Mouse (Mus musculus) gastrocnemius, adult 2 months (tissue): ENCODE data around the gene Plekha7. TPM values are rescaled to one million over a fixed set of nuclear protein-coding genes. Genes with fewer than 3 reads are reported as not detected.
A peak's percentile ranks its signal among the peaks of the same experiment; 100 is the strongest.

ENCODE experiments used
- DNase-seq: peaks from one replicate; pipeline ENCODE4 v3.0.0; 2022
- H3K27ac ChIP-seq: fragments of 200-600 bp; 2 replicates; pipeline ENCODE4 v1.8.1; 2022; ENCODE audit warnings: mild to moderate bottlenecking
- H3K4me3 ChIP-seq: fragments of 200-600 bp; 2 replicates; pipeline ENCODE4 v1.8.1; 2022; ENCODE audit warnings: mild to moderate bottlenecking, moderate library complexity
- CTCF ChIP-seq: fragments of 200-600 bp; IDR thresholded peaks from 2 replicates; pipeline ENCODE4 v1.8.1; 2022; ENCODE audit warnings: antibody characterized with exemption, mild to moderate bottlenecking, moderate library complexity
- intact Hi-C: fragments of 180-260 bp; cut with DNase I; formaldehyde crosslinking; loops from one replicate; pipeline ENCODE4 v1.15.1; 2025
- long read RNA-seq, 2 experiments: library from polyadenylated mRNA; stranded (forward); transcript quantifications; one replicate each; pipeline ENCODE4 v2.0.0; 2021
- total RNA-seq, 2 experiments: library from RNA; stranded (reverse); gene quantifications; 2 replicates each; pipeline ENCODE4 v1.2.3; 2021

The Plekha7 gene
- 1 to 10 TPM; 1.0 to 1.4 TPM for total RNA-seq
- long read RNA-seq, experiment 1: 0 reads
- long read RNA-seq, experiment 2: 0 reads

DNA sequence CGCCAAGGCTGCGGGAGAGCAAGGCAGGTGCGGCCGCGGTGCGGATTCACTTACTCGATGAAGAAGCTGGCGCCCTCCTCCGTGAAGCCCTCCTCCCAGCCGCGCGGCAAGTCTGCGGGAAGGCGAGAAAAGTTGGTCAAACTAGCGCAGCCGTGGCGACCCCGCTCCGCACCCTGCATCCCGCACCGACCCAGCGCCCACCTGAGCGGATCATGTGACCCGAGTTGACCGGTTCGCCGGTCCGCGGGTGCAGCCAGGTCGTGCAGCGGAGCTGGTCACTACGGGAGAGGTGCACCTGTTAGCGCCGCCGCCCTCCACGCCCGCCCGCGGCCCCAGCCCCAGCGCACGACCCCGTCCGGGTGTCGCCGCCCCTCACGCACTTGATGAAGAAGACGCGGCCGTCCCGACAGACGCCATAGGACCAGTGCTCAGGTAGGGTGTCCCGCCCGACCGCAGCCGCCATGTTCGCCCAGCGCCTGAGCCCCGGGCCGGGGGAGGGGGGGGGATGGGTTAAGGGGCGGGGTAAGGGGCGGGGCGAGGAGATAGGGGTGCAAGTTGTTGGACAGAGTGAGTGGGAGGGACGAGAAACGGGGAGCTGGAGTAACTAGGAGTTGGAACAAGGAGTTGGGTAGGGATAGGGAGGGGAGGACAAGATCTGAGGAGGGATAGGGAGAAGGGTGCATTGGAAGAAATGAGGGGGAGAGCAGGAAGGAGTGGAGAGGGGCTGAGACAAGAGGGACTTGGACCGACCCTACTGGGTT lies at the start of gene Plekha7:
Plekha7 (minus strand) TSS at position 506 of the 761 bp plus-strand sequence.
- intact Hi-C loops: no loop called here
- Histone ChIP-seq H3K4me3 (peak within 1 kb of the TSS; percentile 78), H3K27ac (peak within 1 kb of the TSS; percentile 49)
- DNase-seq: peak; percentile 44
- TF ChIP-seq CTCF: no peak

DNA sequence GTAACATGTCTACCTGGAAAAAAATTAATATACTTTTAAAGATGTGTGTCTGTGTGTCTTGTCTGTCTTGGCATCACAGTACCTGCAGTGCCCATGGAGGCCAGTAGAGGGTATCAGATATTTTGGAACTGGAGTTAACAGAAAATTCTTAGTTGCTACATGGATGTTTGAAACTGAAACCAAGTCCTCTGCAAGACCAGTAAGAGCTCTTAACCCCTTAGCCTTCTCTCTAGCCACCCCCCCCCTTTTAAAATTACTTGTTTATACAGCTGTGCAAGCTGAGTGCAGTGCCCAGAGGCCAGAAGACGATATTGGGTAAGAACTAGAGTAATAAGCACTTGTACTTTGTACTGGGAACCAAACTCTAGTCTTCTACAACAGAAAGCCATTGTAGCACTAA lies 28.1 kb upstream of the Plekha7 start:
- H3K4me3 ChIP-seq: no peak overlapping the region
- intact Hi-C loops: loop anchor here (5.0 to 10.0 kb wide), 3 partner anchors 106 to 269 kb away; partner anchors contain the start of genes Nucb2 and Pik3c2a
- peak; percentile 69 for DNase-seq
- peak; percentile 77 for TF ChIP-seq CTCF
- peak overlapping the region; percentile 32; the same call in 1 of the 2 replicates for H3K27ac ChIP-seq

DNA sequence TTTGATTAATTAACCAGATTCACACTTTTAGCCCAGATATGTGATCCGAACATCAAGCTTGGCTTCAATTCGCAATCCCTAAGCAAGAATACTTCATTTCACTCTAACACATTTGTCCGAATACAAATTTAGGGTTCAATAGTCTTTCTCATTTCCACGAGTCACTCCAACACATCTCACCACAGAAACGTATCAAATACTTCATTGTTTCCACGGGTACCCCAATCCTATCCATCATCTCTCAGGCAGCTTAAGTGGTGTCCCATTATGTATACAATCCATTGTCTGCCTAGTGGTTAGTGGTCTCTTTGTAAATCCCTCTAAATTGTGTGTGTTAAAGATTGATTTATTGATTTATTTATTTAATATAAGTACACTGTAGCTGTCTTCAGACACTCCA lies 27.0 kb upstream of the Plekha7 start:
- Histone ChIP-seq H3K4me3 (peak overlapping the region; percentile 91), H3K27ac (no peak overlapping the region)
- no peak for TF ChIP-seq CTCF
- DNase-seq: no peak
- intact Hi-C loops: loop anchor here (5.0 to 10.0 kb wide), 3 partner anchors 107 to 270 kb away; partner anchors contain the start of genes Nucb2 and Pik3c2a

DNA sequence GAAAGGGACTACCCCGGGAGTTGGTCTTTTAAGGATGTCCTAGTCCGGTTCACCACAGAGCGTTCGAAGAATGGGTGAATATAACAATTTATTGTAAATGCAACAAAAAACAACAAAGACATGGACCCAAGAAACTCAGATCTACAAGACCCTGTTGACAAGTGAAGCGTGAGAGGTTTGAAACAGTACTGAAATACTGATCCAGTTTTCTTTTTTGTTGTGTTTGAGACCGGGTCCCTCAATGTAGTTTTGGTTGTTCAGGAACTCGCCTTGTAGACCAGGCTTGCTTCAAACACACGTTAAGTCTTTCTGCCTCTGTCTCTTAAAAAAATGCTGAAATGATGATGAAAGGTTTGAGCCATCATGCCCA lies 26.5 kb upstream of the Plekha7 start:
- peak overlapping the region; percentile 97 for H3K27ac ChIP-seq
- TF ChIP-seq CTCF: no peak
- DNase-seq: no peak
- intact Hi-C loops: loop anchor here (5.0 to 10.0 kb wide), 3 partner anchors 108 to 270 kb away; partner anchors contain the start of genes Nucb2 and Pik3c2a
- H3K4me3 ChIP-seq: peak overlapping the region; percentile 91

DNA sequence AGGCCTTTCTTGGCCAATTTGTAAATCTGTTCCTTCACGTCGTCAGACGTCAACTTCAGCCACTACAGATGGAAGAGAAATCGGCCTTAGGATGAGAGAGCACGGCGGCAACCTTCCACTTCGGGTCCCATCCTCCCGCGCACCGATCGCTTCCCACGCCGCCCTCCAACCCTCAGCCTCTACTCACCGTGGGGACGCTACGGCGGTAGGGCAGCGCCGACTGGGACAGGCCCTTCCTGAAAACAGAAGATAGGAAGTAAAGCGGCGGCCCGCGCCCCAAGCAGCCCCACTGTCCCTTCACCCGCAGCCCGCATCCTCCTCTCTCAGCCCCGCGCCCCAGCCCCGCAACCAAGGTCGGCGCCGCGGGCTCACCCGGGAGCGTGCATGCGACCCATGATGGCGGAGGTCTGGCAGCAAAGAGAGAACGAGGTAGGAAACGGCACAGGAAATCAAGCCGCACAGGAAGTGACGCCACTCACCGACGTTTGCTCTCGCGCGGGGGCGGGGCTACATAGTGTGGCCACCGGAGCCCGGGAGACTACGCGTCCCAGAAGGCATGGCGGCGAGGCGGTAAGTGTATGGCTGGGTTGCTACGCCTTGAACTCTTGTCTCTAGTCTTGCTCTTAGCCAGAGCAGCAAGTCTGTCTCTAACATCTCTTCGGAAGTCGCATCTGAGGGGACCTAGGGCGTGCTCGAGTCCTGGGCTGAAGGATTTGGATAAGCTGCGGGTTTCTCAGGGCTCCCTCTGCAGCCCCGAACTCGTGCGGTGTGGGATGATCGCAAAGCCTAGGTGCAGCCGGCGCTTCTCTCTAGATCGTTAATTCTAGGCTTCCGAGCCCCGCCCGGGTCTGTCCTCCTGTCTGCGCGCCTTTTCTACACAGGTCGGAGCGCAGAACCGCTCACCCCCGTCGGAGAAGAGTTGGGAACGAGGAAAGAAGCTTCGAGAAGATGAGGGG lies 25.8 kb upstream of the Plekha7 start, which contains the start of gene Rps13:
Rps13 (minus strand) TSS at position 483 of the 956 bp plus-strand sequence.
- no peak for TF ChIP-seq CTCF
- intact Hi-C loops: loop anchor here (10.0 kb wide), 2 partner anchors 171 to 271 kb away; partner anchors contain the start of gene Nucb2
- H3K27ac ChIP-seq: peak within 1 kb of the TSS; percentile 97
- H3K4me3 ChIP-seq: peak within 1 kb of the TSS; percentile 91
- DNase-seq: peak; percentile 98

DNA sequence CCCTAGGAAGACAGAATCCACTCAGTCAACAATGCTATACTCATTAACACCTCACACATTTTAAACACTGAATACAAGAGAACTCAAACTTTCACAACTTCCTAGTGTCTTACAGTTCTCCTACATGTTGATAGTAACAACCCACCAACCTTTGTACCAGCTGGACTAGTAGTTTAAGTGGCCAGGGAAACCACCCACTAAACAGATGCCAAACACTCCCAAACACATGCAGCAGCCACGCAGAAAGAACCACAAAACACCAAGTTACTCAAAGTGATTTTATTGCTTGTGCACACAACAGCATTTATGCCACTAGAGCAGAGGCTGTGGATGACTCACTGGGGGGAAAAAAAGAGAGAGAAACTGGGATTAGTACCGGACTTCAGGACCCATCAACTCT lies 23.1 kb upstream of the Plekha7 start:
- TF ChIP-seq CTCF: no peak
- no peak overlapping the region for H3K4me3 ChIP-seq
- intact Hi-C loops: loop anchor here (10.0 kb wide), 2 partner anchors 174 to 274 kb away; partner anchors contain the start of gene Nucb2
- no peak for DNase-seq
- H3K27ac ChIP-seq: no peak overlapping the region

DNA sequence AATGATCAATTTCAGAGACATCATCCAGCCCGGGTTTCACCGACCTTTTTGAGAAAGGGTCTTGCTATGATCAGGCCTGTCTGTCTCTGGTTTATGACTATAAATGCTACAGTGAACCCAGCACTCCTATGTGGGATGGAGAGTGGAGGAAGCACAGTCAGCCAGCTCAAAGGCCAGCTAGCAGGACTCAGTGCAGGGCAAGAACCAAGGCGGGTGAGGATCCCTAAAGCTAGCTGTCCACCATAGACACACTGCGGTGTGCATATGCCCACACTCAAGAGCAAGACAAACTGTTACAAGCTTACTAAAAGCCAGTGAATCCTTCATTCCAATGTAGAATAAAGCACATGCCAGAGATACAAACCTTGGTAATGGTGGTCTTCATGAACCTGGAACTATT lies 21.7 kb upstream of the Plekha7 start:
- Histone ChIP-seq H3K4me3 (no peak overlapping the region), H3K27ac (no peak overlapping the region)
- no peak for TF ChIP-seq CTCF
- no peak for DNase-seq
- intact Hi-C loops: loop anchor here (10.0 kb wide), 2 partner anchors 175 to 275 kb away; partner anchors contain the start of gene Nucb2

DNA sequence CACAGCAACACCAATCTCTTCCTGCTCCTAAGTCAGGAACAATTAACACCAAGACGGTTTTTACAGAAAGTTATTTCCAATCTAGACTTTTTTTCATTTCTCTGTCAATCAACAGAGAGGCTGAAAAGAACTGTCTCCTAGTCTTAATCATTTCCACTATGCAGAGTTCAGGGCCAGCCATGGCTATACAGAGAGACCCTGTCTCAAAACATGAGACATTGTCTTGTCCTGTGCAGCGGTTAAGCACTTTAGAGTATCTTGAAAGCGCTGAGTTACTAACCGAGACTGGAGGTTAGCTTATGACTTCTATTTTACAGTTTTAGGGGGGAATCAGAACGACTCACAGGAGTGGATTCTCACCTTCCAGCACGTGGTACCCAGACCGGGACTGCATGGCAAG lies 20.6 kb upstream of the Plekha7 start:
- intact Hi-C loops: no loop called here
- Histone ChIP-seq H3K4me3 (no peak overlapping the region), H3K27ac (no peak overlapping the region)
- TF ChIP-seq CTCF: no peak
- no peak for DNase-seq

DNA sequence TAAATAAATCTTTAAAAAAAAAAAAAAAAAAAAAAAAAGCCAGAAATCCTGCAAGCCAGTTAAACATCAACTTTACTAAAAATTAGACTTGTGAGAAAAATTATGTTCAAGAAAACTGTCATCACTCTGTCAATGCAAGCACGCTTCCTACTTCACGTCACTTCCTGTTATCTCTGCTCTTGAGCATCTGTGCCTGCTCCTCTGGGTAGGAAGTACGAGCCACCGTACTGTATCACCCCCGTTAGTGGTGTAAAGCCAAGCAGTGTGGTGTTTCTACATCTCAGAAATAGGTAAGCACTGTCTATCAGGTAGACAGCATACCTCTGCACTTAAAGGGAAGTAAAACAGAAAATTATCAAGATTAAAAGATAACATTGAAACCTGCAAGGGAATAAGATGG lies 19.7 kb upstream of the Plekha7 start:
- intact Hi-C loops: no loop called here
- H3K4me3 ChIP-seq: no peak overlapping the region
- no peak for DNase-seq
- no peak for TF ChIP-seq CTCF
- no peak overlapping the region for H3K27ac ChIP-seq

DNA sequence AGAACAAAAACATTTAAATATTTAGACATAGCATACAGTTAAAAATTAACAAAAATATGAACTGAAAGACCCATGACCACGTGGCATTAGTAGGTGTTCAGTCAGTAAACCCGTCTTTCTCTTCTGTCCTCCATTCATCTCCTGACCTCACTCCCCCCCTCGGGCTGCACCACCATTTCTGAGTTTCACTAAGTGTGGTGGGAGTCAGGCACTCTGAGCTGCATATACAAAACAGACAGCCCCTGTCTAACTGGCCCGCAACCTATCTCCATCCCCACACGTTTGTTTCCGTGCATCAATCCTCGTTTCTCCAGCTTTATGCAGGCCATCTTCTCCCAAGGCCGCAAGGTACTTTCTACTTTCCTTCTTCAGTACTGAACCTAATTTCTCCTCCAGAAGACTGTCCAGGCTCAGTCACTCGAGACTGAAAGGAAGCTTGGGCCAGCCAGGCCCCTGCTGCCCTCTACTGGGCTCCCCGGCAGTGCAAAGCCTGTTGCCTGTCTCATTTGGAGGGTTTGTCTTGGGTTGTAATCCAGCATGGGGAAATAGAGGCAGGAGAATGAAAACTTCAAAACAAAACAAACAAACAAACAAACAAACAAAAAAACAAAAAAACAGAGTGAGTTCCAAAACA lies 15.3 kb upstream of the Plekha7 start:
- no peak overlapping the region for H3K4me3 ChIP-seq
- TF ChIP-seq CTCF: peak; percentile 90
- intact Hi-C loops: loop anchor here (1.0 to 5.0 kb wide), 3 partner anchors 61 to 161 kb away; no protein-coding TSS in a partner anchor

DNA sequence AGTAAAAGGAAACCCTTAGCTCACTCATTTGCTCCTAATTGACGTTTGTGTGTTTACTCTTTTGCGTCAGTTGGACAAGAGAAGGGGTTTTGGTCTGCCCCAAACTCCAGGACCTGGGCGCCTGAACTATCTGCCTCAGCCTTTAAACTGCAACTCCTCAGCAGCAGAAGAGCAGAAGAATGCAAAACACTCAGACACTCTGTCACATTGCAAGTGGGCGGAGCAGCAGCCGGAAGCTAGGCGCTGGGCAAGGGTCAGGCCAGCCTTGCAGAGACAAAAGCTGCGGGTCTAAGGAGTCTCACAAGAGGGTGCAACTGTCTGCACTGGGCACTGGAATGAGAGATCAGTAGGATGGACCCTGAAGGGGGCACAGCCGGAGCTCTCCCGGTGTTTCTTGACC lies 1.3 kb upstream of the Plekha7 start:
- intact Hi-C loops: no loop called here
- H3K4me3 ChIP-seq: no peak overlapping the region
- H3K27ac ChIP-seq: no peak overlapping the region
- DNase-seq: no peak
- no peak for TF ChIP-seq CTCF

More for the DNA sequence above, 15.3 kb upstream of the Plekha7 start:
- H3K27ac ChIP-seq: no peak overlapping the region
- peak; percentile 76 for DNase-seq

DNA sequence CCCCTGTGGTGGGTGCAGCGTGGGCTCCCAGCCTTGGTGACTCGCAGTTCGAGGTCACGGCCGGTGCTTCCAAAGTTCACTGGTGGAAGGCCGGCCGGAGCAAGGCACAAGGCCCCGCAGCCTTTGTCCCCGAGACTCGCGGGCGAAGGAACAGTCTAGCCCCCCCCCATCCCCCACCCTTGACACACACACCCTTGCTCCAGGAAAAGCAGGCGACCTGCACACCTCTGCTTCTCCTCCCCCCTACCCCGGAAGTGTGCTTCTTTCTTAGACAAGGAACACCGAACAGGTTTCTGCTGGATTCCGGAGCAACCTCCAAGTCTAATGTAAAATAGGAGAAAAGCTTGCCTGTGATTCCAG lies 436 bp upstream of the Plekha7 start:
- peak overlapping the region; percentile 78 for H3K4me3 ChIP-seq
- H3K27ac ChIP-seq: no peak overlapping the region
- no peak for TF ChIP-seq CTCF
- intact Hi-C loops: no loop called here
- DNase-seq: peak; percentile 24
